Mouse (Mus musculus) left cerebral cortex, adult 11 months (tissue): ENCODE data around the gene Tbc1d10b.

Source experiments
- DNase-seq: peaks from one replicate; pipeline ENCODE4 v3.0.0; 2022; ENCODE audit warnings: low spot score

Tbc1d10b gene

DNA sequence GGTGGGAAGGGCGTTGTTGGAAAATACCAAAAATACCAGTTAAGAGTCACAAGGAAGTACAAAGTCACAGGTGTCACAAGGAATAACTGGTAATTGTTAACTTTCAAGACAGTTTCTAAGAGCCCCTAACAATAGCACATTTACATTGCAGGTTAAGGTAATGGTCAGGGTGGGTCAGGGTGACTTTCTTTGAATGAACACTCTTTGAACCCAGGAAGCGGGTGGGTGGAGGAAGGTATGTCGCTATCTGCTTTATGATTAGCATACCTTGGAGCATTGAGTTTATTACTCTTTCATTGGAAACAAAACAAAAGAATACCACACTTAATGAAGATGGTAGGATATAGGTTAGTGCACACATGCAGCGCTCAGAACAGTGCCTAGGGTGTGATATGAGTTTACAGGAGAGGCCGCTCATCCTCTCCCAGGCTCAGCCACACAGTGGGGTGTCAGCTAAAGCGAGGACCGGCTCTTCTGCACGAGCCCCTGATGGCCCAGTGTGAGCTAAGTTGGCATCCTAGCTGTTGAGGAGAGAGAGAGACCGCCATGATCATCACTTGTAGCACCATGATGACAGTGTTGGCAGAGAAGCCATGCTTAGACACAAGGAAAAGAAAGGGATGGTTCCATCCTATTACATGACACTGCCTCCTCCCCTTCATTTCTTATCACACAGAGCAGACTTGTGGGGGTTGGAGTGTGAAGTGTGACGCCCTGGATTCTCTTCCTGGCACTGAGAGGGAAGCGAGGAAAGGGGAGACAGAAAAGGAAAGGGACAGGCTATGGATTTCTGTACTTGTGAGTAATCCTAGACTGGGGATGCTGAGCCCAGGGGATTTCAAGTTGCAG lies 17.1 kb upstream of the Tbc1d10b start:
- no peak for DNase-seq

DNA sequence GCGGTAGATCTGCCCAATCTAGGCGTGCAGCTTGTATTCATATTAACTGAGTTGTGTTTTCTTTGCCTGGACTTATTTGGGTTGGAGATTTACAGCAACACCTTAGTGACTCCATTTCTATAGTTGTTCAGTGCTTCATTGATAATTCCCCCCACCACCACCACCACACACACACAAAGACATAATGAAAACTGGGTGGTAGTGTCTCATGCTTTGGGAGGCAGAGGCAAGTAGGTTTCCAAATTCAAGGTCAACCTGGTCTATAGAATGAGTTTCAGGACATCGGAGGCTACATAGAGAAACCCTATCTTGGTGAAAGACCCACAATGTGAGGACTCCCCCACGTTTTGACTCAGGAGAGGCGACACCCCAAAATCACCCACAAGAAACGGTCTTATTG lies 16.3 kb upstream of the Tbc1d10b start:
- DNase-seq, result no peak

DNA sequence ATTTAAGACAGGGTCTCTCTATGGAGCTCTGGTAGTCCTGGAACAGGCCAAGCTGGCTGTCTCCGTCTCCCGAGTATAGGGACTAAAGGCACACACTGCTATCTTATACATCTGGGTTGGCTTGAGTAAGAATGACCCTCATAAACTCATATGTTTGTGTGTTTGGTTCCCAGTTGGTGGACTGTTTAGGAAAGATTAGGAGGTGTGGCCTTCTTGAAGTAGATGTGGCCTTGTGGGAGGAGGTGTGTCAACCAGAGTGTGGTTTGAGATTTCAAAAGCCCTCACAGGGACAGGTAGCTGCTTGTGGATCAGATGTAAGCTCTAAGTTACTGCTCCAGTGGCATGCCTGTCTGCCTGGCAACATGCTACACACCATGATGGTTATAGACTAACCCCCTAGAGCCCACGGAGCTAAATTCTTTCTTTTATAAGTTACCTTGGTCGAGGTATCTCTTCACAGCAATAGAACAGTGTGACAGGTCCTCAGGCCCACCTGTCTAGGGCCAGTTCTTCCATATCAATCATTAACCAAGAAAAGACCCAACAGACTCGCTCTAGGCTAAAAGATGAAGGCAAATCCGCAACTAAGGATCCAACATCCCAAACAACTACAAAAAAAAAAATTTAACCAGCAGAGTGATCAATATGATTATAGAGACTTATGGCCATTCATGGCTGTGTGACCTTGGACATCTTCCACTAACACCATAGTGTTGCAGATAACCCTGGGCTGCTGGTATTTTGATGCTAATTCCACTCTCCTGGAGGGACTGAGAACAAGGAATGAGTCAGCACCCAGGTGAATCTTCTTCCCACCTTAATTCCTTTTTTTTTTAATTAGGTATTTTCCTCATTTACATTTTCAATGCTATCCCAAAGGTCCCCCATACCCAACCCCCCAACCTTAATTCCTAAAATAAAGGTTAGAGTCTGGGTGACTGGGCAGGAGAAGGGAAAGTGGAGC lies 15.5 kb upstream of the Tbc1d10b start:
- DNase-seq, result no peak

DNA sequence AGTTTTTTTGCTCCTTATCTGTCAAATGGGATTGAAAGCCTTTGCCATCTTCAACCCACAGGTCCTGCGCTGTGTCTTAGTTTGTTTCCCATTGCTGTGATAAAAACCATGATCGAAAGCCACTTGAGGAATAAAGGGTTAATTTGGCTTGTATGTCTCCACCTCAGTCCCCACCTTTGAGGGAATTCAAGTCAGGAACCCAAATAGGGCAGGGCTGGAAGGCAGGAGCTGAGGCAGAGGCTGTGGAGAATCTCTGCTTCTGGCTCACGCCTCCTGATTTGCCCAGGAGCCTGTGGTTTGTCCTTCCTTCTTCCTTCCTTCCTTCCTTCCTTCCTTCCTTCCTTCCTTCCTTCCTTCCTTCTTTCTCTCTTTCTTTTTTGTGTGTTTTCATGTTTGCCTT lies 14.8 kb upstream of the Tbc1d10b start:
- DNase-seq, result no peak

DNA sequence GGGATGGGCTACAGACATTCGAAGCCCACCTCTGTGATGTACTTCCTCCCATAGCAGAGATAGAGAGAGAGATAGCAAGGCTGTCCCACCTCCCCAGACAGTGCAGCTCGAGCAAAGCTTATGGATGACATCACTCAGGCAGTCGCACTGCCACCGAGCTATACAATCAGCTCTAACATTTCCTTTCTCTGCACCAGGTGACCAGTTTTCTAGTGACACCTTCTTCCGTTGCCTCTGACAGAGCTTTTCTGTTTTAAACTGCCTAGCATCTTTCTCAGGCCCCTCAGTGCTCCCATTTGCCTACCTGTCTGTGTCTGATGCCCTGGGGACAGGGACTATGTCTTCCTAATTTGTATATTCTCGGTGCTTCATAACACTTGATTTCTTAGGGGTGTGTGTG lies 12.2 kb upstream of the Tbc1d10b start:
- DNase-seq, result no peak

DNA sequence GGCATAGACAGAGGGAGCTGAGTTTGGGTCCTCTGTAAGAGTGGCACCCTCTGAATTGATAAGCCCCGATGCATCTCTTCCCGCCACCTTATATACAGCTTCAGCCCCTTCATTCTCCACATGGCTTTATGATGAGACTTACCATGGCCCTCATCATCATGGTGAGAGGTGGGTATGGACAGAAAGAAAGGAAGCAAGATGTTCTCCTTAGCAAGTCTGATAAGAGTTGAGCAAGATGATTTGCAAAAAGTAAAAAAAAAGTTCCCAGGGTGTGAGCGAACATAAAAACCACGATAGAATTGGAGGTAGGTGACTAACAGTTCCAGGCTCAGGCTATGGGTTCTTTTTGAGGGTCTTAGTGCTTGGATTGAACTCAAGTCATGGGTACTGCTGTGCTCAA lies 10.4 kb upstream of the Tbc1d10b start:
- DNase-seq, result no peak

DNA sequence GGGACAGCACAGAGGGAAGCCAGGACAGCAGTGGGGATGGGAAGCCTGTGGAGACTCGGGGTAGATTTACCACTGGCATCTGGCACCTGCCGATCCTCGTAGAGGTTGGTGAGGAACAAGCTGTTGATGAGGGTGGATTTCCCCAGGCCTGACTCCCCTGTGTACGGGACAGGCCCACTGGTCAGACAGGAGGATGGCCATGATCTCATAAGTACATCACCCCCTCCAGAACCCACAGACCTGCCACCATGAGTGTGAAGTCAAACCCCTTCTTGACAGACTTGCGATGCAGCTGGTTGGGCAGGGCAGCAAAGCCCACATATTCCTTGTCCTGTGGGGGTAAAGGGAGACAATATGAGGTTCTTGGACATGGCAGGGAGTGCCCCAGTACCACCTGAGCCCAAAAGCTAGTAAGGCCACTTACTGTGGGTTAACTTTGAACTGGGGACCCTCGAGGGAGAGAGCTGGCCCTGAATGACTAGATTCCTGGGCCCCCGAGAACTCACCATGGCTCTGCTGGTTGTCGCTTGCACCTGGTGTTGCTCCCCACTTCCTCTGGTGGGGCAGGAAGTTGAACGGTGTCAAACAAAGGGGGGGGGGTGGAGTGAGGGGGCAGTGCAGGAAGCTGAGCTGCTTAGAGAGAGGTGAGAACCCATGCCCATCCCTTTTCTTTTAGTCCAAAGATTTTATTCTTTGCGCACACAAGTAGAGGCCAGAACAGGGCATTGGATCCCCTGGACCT lies 9.8 kb upstream of the Tbc1d10b start:
- no peak for DNase-seq

DNA sequence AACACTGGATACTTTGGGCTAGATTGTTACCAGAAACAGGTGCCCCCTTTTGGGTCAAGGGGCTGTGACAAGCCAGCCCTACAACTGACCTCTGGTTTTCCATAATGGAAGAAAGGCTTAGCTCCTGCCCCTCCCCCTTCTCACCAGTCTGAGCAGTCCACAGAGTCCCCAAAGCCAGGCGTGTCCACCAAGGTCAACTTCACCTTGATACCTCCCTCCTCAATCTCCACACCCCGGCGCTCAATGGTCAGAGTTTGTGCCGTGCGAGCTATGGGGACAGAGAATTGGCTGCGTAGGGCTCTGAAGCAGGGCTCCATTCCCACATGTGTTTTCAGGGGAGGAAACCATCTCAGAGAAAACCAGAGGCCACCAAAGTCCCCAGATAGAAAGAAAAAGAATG lies 9.2 kb upstream of the Tbc1d10b start:
- no peak for DNase-seq

DNA sequence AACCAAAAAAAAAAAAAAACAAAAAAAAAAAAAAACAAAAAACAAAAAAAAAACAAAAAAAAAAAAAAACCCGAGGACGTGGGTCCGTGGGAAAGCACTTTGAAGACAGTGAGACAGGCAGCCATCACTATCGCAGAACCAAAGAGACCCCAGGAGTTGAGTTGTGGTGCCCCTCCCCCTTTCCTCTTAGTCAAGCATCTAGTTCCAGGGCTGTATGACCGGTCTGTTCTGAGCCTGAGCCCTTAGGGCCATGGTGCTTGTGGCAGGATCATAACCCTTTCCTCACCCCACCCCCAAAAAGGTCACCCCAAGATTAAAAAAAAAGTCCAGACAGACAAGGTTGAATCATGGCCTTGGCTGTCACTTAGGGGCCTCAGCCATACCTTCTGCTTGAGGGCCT lies 8.0 kb upstream of the Tbc1d10b start:
- DNase-seq, result no peak

DNA sequence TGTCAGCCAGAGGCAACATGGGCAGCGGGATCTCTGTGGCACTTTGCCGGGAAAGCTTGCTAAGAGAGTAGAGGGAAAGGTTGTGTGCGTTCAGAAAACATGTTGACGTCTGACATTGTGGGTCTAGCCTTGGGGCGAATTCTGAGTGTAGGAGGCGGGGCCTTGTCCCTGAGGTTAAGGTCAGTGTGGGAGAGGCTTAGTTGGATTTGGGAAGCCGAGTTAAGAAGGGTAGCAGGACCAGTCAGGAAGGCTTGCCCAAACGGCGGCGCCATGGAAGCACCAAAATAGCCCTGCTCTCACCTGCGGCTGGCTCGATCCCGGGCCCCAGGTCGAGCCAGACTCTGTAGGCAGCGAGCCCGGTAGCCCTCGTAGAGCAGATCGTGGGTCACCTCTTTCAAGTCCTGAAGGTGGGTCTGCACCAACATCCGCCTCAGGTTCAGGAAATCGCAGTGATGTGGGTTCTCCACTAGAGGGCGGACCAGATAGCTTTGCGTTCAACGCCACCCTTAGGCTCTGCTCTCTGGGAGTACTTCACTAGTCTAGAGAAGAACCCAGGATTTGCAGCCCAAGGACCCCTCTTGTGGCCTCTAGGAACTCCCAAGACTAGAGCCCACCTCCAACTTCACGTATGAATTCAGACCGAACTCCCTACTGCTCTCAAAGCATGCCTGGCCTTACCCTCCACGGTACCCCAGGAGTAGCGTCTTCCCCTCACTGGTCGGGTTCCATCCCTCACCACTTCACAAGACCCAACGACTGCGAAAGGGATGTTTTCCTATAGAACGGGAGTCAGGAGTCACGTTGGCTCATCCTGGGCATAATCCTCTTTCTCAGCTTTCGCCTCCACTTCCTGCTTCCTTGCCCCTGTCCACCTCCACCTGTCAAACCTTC lies 7.0 kb upstream of the Tbc1d10b start:
- no peak for DNase-seq

DNA sequence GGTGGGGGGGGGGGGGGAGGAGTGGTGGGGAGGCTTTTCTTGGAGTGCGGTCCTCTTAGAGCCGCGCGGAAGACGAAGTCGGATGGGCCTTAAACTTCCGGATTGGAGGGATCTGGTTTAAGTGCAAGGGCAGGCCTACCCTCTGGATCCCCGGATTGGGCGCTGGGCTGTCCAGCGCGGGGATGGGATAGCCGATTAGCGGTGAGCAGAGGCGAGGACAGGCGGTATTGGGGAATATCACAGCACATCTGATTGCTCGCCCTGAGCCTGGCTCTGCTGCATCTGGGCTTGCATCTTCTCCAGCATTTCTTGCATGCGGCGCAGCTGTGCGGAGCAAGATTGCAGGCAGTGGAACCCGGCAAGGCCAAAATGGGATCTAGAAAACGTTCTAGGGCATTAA lies 6.3 kb upstream of the Tbc1d10b start:
- DNase-seq, result no peak

DNA sequence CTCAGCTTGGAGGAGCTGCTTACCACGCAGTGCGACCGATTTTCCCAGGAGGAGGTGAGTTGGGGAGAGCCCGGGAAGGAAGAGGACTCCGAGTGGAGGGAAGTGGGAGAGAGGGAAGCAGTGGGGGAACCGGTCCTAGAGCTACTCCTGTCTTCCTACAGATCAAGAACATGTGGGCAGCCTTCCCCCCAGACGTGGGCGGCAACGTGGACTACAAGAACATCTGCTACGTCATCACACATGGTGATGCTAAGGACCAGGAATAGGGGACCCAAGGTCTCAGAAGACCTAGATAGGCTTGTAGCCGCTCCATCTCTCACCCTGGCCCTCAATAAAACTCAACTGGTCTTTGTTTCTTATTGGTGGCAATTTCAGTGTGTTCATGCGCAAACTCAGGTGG lies 5.7 kb upstream of the Tbc1d10b start:
- DNase-seq, result no peak

DNA sequence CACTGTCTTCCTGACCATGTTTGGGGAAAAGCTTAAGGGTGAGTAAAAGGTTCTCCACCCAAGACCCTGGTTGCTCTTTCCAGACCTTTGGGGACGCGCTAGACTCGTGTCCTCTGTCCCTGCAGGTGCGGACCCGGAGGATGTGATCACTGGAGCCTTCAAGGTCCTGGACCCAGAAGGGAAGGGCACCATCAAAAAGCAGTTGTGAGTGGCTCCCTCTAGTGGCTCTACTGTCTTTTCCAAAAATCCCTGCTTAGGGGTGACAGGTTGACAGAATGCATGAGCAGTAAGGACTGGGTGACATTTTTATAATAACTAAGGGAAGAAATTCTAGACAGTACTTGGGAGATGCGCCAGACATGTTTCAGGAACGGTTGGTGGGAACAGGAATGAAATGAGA lies 5.2 kb upstream of the Tbc1d10b start:
- no peak for DNase-seq

DNA sequence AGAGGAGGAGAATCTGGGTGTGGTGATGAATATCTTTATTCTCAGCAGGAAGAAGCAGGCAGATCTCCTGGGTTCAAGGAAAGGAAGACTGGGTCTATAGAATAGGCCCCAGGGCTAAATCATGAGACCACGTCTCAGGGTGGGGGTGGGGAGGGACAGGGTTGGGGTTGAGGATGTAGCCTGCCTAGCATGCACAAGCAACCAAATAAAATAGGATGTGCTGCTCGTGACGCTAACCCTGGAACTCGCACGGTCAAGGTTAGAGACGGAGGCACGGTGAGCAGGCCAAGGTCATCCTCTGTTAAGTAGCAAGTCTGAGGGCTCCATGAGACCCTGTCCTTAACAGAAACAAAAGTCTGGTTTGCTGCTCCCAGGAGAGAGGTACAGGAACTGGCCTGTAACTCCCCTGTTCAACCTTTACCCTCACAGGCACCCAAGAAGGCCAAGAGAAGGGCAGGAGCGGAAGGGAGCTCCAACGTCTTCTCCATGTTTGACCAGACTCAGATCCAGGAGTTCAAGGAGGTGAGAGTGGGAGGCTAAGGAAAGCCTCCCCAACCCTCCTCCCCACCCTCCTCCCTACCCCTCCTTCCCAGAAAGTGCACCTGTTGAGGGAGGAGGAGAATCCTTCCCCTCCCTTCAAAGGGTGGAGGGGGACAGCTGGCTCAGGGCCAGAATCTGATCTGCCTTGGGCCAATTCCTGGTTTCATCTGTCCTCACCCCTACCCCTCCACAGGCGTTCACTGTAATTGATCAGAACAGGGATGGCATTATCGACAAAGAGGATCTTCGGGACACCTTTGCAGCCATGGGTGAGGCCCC lies 4.4 kb upstream of the Tbc1d10b start:
- no peak for DNase-seq

DNA sequence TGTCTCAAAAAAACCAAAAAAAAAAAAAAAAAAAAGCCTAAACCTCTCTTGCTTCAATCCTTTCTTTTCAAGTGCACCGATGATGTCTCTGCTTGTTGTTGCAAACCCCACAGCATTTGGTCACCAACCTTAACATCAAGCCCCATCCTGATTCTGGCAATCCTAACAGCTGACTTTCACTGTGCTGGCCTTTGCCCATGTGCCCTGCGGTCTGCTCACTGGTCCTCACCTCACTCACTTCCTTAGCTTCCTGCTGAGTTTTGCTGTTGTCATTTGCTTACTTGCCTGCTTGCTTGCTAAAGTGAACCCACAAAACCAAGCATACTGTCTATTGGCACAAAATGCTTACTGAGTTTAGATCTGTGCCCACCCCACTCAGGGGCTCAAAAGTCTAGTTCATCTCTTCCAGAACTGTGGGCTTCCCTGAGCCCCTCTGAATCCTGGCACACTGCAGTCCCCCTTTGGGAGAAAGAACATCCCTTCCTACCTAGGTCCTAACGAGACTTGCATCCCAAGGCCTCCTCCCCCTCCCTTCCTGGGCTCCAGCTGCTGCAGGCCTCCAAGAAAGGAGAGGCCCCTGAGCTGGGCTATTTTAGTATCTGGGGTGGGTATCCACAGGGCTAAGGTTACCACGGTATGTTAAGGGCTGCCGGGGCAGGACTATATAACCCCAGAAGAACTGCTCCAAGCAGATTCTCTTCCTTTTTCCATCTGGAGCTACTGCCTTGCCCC lies 2.9 kb upstream of the Tbc1d10b start:
- no peak for DNase-seq

DNA sequence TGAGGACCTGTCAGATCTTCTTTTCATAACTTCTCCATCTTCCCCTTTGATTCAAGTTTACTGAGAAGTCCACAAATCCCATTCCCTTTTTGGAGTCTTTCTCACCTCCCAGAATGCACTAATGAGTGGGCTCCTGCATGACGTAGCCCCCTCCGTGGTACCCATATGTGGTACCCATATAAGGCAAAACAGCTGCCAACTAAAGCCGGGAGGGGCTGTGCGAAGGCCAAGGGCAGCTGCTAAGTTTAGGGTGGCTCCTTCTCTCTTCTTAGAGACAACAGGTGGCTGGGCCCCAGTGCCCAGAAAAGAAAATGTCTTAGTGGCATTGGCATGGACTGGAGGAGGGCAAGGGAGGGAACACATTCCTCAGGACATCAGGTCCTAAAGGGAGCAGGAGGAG lies 2.0 kb upstream of the Tbc1d10b start:
- no peak for DNase-seq

DNA sequence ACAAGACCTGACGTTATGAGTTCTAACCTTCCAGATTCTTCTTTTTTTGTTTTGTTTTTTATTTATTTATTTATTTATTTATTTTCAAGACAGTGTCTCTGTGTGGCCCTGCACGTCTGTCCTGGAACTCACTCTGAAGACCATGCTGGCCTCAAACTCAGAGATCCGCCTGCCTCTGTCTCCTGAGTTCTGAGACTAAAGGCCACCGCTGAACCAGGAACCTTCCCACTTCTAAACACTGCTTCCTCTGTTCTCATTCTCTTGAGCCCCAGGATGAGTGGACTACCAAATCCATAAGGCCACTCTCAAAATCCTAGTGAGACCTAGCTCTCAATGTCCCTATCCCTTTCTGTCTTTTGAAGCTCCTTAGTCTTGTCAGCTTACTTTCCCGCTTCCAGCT lies 1.6 kb upstream of the Tbc1d10b start:
- DNase-seq, result no peak

DNA sequence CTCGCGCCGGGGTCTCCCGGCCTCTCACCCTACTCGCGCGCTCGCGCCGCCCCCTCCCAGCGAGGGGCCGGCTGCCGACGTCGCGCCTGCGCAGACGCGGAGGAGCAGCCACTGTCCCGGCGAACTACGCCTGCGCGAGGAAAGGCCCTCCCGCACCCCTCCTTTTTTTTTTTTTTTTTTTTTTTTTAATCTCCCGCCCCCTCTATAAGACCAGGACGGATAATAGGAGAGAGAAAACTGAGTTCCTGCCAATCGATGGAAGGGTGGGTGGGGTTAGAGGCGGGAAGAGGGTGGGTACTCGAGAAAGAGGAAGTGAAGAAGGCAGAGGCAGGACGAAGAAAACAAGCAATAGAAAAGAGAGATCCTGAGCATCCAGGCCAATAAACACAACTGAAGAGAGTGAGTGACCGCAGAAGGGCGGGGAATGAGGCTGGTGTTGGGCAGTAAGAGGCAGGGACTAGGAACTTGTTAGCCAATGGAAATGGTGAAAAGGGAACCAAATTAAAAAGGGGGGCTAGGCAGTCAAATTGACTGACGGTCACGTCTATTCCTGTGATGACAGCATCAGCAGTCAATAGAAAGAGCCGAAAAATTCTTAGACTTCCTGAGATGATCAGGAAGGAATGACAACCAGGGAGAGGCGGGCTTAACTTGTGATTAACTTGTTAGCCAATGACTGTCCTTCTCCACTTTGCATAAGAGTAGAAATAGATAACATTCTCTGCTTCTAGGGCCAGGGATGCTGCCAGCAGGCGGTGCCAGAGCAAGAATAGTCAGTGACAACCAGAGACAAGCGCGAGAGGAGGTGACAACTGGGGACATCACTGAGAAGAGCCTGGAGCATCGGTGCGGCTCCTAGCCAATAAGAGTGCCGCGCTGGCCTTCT lies 528 bp upstream of the Tbc1d10b start, which contains the start of gene Mylpf:
Gene Mylpf (plus strand): TSS at position 338 of the 886 bp plus-strand sequence.
- DNase-seq, result peak; percentile 98
